Mouse (Mus musculus) lung, embryonic 15.5 days (tissue): ENCODE measurements around the gene Pde4d. TPM values are rescaled to one million over a fixed set of nuclear protein-coding genes. Genes with fewer than 3 reads are reported as not detected.
"Not testable (repeated sequence)": the region's sequence is repeated elsewhere in the genome, so short reads cannot be mapped to it uniquely, and the experiment has no call there.

Experiments used
- ATAC-seq: fragments of 200-750 bp; cut with Nextera tagmentation; 2 replicates; pipeline ENCODE4 v1.8.0; 2017; ENCODE audit warnings: moderate number of reproducible peaks, borderline replicate concordance; ENCODE audit not compliant: low FRiP score, low TSS enrichment; ENCODE audit errors: extremely low read depth
- H3K27ac ChIP-seq: fragments of 300-500 bp; sonication (generic); 2 replicates; pipeline ENCODE4 v1.5.1; 2015; ENCODE audit warnings: moderate library complexity, mild to moderate bottlenecking, inconsistent platforms
- H3K27me3 ChIP-seq: fragments of 300-500 bp; sonication (generic); 2 replicates; pipeline ENCODE4 v1.6.1; 2015; ENCODE audit warnings: inconsistent platforms
- H3K36me3 ChIP-seq: fragments of 300-500 bp; sonication (generic); 2 replicates; pipeline ENCODE4 v1.6.1; 2015; ENCODE audit warnings: inconsistent platforms
- H3K4me1 ChIP-seq: fragments of 300-500 bp; sonication (generic); 2 replicates; pipeline ENCODE4 v1.6.1; 2015; ENCODE audit warnings: inconsistent platforms
- H3K4me2 ChIP-seq: fragments of 300-500 bp; sonication (generic); 2 replicates; pipeline ENCODE4 v1.6.1; 2015; ENCODE audit warnings: inconsistent platforms, mild to moderate bottlenecking, moderate library complexity
- H3K4me3 ChIP-seq: fragments of 300-500 bp; sonication (generic); 2 replicates; pipeline ENCODE4 v1.5.1; 2015; ENCODE audit warnings: mild to moderate bottlenecking, inconsistent platforms
- H3K9ac ChIP-seq: fragments of 300-500 bp; sonication (generic); 2 replicates; pipeline ENCODE4 v1.6.1; 2015; ENCODE audit warnings: inconsistent platforms
- H3K9me3 ChIP-seq: fragments of 300-500 bp; sonication (generic); 2 replicates; pipeline ENCODE4 v1.6.1; 2016; ENCODE audit warnings: inconsistent platforms
- WGBS: fragments of 180-500 bp; shearing (Covaris S2); methylation state at CpG from one replicate; pipeline ENCODE4 v1.1.7; 2015; 5-methylcytosine and 5-hydroxymethylcytosine counted together
- polyA plus RNA-seq: library from polyadenylated mRNA; unstranded; fragments of >200 nt; fragmentation: Nextera tagmentation; extraction: Ambion mirVana; gene quantifications from 2 replicates; pipeline ENCODE4 v1.2.1, GENCODE M21; 2015

Pde4d gene
- polyA plus RNA-seq, 1 experiment from 2014 or later: 18.2 TPM

DNA sequence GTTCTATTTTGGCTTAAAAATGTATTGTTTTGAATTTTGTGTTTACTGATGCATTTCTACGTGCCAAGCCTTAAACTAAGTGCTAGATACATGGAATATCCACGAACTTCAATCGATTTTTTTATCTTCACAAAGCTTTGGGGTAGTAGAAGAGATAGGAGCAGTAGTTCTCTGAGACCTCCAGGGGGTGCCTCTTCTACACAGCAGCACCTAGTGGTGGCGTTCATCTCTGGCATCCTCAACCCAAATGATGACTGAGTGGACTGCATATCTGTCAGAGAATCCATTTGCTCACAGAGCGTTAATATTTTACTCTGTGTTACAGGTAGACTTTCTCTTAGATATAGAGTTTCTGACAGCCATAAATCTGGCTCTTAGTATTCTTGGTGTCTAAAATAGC lies 272.5 kb downstream of the Pde4d start:
- no peaks in the 10 kb centered on the region for H3K36me3 ChIP-seq
- no peak overlapping the region for H3K9ac ChIP-seq
- no peak overlapping the region for H3K4me3 ChIP-seq
- no peaks in the 10 kb centered on the region for H3K4me1 ChIP-seq
- no peak for ATAC-seq
- H3K9me3 ChIP-seq: no peaks in the 10 kb centered on the region
- no peaks in the 10 kb centered on the region for H3K27me3 ChIP-seq
- 68% methylated on average over 5 of the region's 5 CpGs for WGBS
- H3K27ac ChIP-seq: no peak overlapping the region
- H3K4me2 ChIP-seq: no peak overlapping the region

GRCm38 (mm10) chr13:108734356-108734755 lies 284.6 kb downstream of the Pde4d start:
- not testable (repeated sequence) for H3K27ac ChIP-seq, H3K36me3 ChIP-seq, H3K4me1 ChIP-seq, H3K4me2 ChIP-seq, H3K4me3 ChIP-seq, ATAC-seq, H3K9ac ChIP-seq, H3K27me3 ChIP-seq, H3K9me3 ChIP-seq
- 82% methylated on average over 2 of the region's 2 CpGs for WGBS

GRCm38 (mm10) chr13:108751155-108751840 lies 301.6 kb downstream of the Pde4d start:
- Histone ChIP-seq H3K27ac (no peak overlapping the region), H3K36me3 (no peaks in the 10 kb centered on the region), H3K4me1 (no peaks in the 10 kb centered on the region), H3K9me3 (no peaks in the 10 kb centered on the region), H3K27me3 (no peaks in the 10 kb centered on the region), H3K4me3 (no peak overlapping the region), H3K4me2 (no peak overlapping the region), H3K9ac (no peak overlapping the region)
- 73% methylated on average over 3 of the region's 3 CpGs for WGBS
- ATAC-seq: no peak

DNA sequence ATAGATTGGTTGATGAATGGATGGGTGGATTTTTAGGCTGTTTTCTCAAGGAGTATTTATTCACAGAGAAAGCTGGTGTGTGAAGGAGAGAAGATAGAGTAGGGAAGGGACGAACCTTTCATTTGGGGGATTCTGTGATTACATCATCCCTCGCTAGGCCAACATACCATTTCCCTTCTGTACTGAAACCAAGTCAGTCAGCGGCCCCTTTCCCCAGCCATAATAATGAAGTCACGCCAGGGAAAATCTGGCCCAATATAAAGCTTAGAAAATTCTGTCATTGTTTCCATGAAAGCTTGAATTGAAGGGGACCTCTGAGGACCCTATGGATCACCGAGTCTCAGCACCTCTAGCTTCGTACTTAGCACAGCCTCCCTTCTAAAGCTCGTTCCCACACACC lies 307.7 kb downstream of the Pde4d start:
- no peaks in the 10 kb centered on the region for H3K4me1 ChIP-seq
- no peaks in the 10 kb centered on the region for H3K36me3 ChIP-seq
- no peaks in the 10 kb centered on the region for H3K9me3 ChIP-seq
- no peaks in the 10 kb centered on the region for H3K27me3 ChIP-seq
- no peak overlapping the region for H3K27ac ChIP-seq
- no peak overlapping the region for H3K4me3 ChIP-seq
- WGBS: 74% methylated on average over 7 of the region's 7 CpGs
- H3K4me2 ChIP-seq: no peak overlapping the region
- H3K9ac ChIP-seq: no peak overlapping the region
- ATAC-seq: no peak

DNA sequence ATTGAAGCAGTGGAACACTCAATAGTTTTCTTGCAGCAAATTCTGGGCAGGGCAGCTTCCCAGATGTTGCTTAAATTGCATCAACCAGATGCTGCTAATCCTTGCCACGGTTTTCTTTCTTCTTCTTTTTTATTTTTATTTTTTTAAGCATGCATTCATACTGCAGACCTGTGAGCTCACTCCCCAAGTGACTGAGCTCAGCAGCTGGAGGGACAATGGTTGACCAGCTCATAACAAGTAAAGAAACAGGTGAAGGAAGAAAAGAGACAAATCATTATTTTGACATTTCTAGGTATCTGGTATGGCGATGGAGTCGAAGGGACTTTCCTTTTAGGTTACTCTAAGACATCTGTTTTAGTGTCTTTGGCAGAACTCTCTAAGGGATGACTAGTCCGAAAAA lies 308.6 kb downstream of the Pde4d start:
- Histone ChIP-seq H3K9me3 (no peaks in the 10 kb centered on the region), H3K9ac (no peak overlapping the region), H3K4me2 (no peak overlapping the region), H3K4me3 (no peak overlapping the region), H3K36me3 (no peaks in the 10 kb centered on the region), H3K27ac (no peak overlapping the region), H3K4me1 (no peaks in the 10 kb centered on the region), H3K27me3 (no peaks in the 10 kb centered on the region)
- ATAC-seq: no peak
- 74% methylated on average over 4 of the region's 4 CpGs for WGBS

GRCm38 (mm10) chr13:108759140-108759539 lies 309.4 kb downstream of the Pde4d start:
- H3K4me1 ChIP-seq: no peaks in the 10 kb centered on the region
- no peaks in the 10 kb centered on the region for H3K36me3 ChIP-seq
- H3K4me2 ChIP-seq: no peak overlapping the region
- no peak overlapping the region for H3K4me3 ChIP-seq
- ATAC-seq: no peak
- H3K9me3 ChIP-seq: no peaks in the 10 kb centered on the region
- no peak overlapping the region for H3K9ac ChIP-seq
- H3K27ac ChIP-seq: no peak overlapping the region
- 82% methylated on average over 4 of the region's 4 CpGs for WGBS
- no peaks in the 10 kb centered on the region for H3K27me3 ChIP-seq

DNA sequence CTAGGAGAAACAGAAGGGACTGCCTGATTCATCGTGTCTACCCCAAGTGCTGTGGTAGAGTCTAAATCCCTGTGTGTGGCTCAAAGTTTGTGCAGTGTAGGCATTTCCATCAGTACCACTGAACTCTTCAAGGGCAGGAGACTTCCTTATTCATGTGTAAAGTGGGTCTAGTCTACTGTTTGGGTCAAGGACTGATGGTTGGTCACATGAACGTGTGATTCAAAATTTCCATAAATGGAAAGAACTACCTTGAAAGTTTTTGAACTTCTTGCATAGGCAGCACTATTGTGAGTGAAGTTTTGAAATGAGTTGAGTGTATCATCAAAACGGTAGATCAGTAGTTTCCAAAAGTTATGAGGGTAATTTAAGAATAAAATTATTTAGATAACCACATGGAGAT lies 313.5 kb downstream of the Pde4d start:
- WGBS: 75% methylated on average over 3 of the region's 3 CpGs
- no peak for ATAC-seq
- no peaks in the 10 kb centered on the region for H3K9me3 ChIP-seq
- no peaks in the 10 kb centered on the region for H3K4me1 ChIP-seq
- H3K4me2 ChIP-seq: no peak overlapping the region
- no peak overlapping the region for H3K4me3 ChIP-seq
- no peaks in the 10 kb centered on the region for H3K27me3 ChIP-seq
- no peaks in the 10 kb centered on the region for H3K36me3 ChIP-seq
- H3K27ac ChIP-seq: no peak overlapping the region
- no peak overlapping the region for H3K9ac ChIP-seq

DNA sequence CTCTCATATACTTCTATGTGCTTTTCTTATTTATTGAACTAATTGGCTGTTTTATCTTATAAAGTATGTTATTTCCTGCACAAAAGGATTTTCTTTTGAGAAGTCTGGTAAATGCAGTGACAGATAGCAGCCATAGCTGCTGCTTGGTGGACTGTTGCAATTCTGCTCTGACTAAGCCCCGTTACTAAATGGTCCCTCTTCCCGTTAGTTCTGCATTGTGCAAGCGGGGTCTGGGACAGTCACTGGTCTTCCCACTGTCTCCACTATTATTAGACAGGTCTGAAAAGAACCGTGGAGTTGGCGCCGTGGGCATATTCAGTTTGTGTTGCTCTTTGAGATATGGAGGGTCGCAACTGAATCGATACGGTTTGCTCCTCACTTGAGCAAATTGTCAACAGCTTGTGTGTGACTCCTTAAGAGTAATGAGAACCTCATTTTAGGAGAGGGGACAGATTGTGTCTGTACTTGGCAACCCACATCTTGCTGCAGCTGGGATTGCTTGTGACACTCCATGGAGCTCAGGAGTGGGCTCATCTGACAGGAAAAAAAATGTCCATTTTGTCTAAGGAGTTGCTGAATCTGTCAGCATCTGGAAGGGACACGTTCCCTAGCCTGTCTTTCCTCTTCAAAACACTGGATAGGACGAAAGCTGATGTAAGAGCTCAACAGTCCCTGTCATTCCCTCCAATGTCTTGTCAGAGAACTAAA lies 316.4 kb downstream of the Pde4d start:
- H3K4me1 ChIP-seq: peaks cover 5% of the 10 kb centered on the region; the same call in 1 of the 2 replicates
- ATAC-seq: peak; percentile 64; the same call in 1 of the 2 replicates
- no peaks in the 10 kb centered on the region for H3K27me3 ChIP-seq
- no peak overlapping the region for H3K4me3 ChIP-seq
- no peak overlapping the region for H3K27ac ChIP-seq
- no peak overlapping the region for H3K9ac ChIP-seq
- H3K9me3 ChIP-seq: no peaks in the 10 kb centered on the region
- no peaks in the 10 kb centered on the region for H3K36me3 ChIP-seq
- peak overlapping the region; percentile 27; the same call in 1 of the 2 replicates for H3K4me2 ChIP-seq
- WGBS: 51% methylated on average over 11 of the region's 11 CpGs

DNA sequence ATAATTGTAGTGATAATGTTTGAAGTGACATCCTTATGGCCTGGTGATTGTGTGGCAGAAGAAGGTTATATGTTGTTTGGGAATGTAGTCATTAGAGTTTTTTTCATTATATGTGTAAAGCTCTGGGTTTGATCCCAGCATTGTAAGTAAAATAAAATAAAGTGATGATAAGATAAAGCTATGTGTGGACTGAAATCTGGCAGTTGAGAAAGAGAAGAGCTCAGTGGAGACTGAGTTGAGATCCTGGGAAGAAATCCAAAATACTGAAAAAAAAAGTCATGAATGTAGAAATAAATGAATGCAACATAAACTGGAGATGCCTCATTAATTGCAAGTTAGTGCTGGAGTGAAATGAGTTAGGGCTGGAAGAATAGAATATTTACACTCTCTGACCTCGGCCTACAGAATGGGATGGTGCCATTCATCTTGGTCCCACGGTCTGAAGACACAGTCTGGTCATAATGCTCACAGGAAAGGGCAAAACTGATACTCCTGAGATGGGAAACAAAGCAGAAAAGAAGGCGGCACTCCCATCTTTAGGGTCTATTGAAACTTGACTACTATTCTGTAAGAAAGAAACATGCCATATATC lies 319.8 kb downstream of the Pde4d start:
- Histone ChIP-seq H3K9me3 (no peaks in the 10 kb centered on the region), H3K4me1 (peaks cover 5% of the 10 kb centered on the region; the same call in 1 of the 2 replicates), H3K4me3 (no peak overlapping the region), H3K4me2 (no peak overlapping the region), H3K27ac (no peak overlapping the region), H3K36me3 (no peaks in the 10 kb centered on the region), H3K27me3 (no peaks in the 10 kb centered on the region), H3K9ac (no peak overlapping the region)
- WGBS: 51% methylated on average over 3 of the region's 3 CpGs
- ATAC-seq: peak; percentile 88; the same call in 1 of the 2 replicates

- H3K27ac ChIP-seq: no peak overlapping the region
- H3K9ac ChIP-seq: no peak overlapping the region
- 70% methylated on average over 3 of the region's 3 CpGs for WGBS
- no peaks in the 10 kb centered on the region for H3K9me3 ChIP-seq
- ATAC-seq: no peak
- peaks cover 5% of the 10 kb centered on the region; the same call in 1 of the 2 replicates for H3K4me1 ChIP-seq
- no peak overlapping the region for H3K4me3 ChIP-seq
- H3K4me2 ChIP-seq: no peak overlapping the region
- no peaks in the 10 kb centered on the region for H3K27me3 ChIP-seq
- H3K36me3 ChIP-seq: no peaks in the 10 kb centered on the region
These were observed 322.6 kb downstream of the Pde4d start for GRCm38 (mm10) chr13:108772386-108772785.

- ATAC-seq: no peak
These were observed 325.2 kb downstream of the Pde4d start for GRCm38 (mm10) chr13:108774981-108775380.

GRCm38 (mm10) chr13:108775882-108776281 lies 326.1 kb downstream of the Pde4d start:
- Histone ChIP-seq H3K9me3 (no peaks in the 10 kb centered on the region), H3K27me3 (no peaks in the 10 kb centered on the region), H3K9ac (no peak overlapping the region), H3K4me2 (no peak overlapping the region), H3K4me3 (no peak overlapping the region), H3K27ac (no peak overlapping the region), H3K36me3 (no peaks in the 10 kb centered on the region), H3K4me1 (no peaks in the 10 kb centered on the region)
- 57% methylated on average over 7 of the region's 7 CpGs for WGBS
- ATAC-seq: no peak

More at GRCm38 (mm10) chr13:108774981-108775380, 325.2 kb downstream of the Pde4d start:
- Histone ChIP-seq H3K4me1 (no peaks in the 10 kb centered on the region), H3K4me2 (no peak overlapping the region), H3K27me3 (no peaks in the 10 kb centered on the region), H3K27ac (no peak overlapping the region), H3K4me3 (no peak overlapping the region), H3K9ac (no peak overlapping the region), H3K36me3 (no peaks in the 10 kb centered on the region), H3K9me3 (no peaks in the 10 kb centered on the region)
- WGBS: 74% methylated on average over 1 of the region's 1 CpGs
